Mouse (Mus musculus) limb, embryonic 15.5 days (tissue): ENCODE results near the gene Dcpp2. TPM values are rescaled to one million over a fixed set of nuclear protein-coding genes. Genes with fewer than 3 reads are reported as not detected.
"Not testable (repeated sequence)": the region's sequence is repeated elsewhere in the genome, so short reads cannot be mapped to it uniquely, and the experiment has no call there.

Source experiments
- ATAC-seq: fragments of 200-750 bp; cut with Nextera tagmentation; 2 replicates; pipeline ENCODE4 v1.8.0; 2017; ENCODE audit warnings: low read depth, moderate TSS enrichment; ENCODE audit not compliant: insufficient number of reproducible peaks, low FRiP score, low TSS enrichment
- H3K27ac ChIP-seq: fragments of 300-500 bp; sonication (generic); 2 replicates; pipeline ENCODE4 v1.5.1; 2015; ENCODE audit warnings: moderate library complexity, mild to moderate bottlenecking, inconsistent platforms
- H3K27me3 ChIP-seq: fragments of 300-500 bp; sonication (generic); 2 replicates; pipeline ENCODE4 v1.6.1; 2015; ENCODE audit warnings: inconsistent platforms
- H3K36me3 ChIP-seq: fragments of 300-500 bp; sonication (generic); 2 replicates; pipeline ENCODE4 v1.6.1; 2015; ENCODE audit warnings: inconsistent platforms
- H3K4me1 ChIP-seq: fragments of 300-500 bp; sonication (generic); 2 replicates; pipeline ENCODE4 v1.6.1; 2015; ENCODE audit warnings: inconsistent platforms
- H3K4me2 ChIP-seq: fragments of 300-500 bp; sonication (generic); 2 replicates; pipeline ENCODE4 v1.6.1; 2015; ENCODE audit warnings: mild to moderate bottlenecking, inconsistent platforms
- H3K4me3 ChIP-seq: fragments of 300-500 bp; sonication (generic); 2 replicates; pipeline ENCODE4 v1.5.1; 2015; ENCODE audit warnings: mild to moderate bottlenecking, inconsistent platforms
- H3K9ac ChIP-seq: fragments of 300-500 bp; sonication (generic); 2 replicates; pipeline ENCODE4 v1.6.1; 2015; ENCODE audit warnings: inconsistent platforms
- H3K9me3 ChIP-seq: fragments of 300-500 bp; sonication (generic); 2 replicates; pipeline ENCODE4 v1.6.1; 2016; ENCODE audit warnings: inconsistent platforms
- WGBS: fragments of 180-500 bp; shearing (Covaris S2); methylation state at CpG from one replicate; pipeline ENCODE4 v1.1.7; 2015; 5-methylcytosine and 5-hydroxymethylcytosine counted together
- polyA plus RNA-seq: library from polyadenylated mRNA; unstranded; fragments of >200 nt; fragmentation: Nextera tagmentation; extraction: Ambion mirVana; gene quantifications from 2 replicates; pipeline ENCODE4 v1.2.1, GENCODE M21; 2015

Gene Dcpp2
- polyA plus RNA-seq, 1 experiment from 2014 or later, result not detected

- ATAC-seq, result no peak
- no peaks in the 10 kb centered on the region for H3K9me3 ChIP-seq
Measured at GRCm38 (mm10) chr17:23857913-23858312, 22.8 kb upstream of the Dcpp2 start.

GRCm38 (mm10) chr17:23862926-23863325, 17.8 kb upstream of the Dcpp2 start:
- 84% methylated on average over 4 of the region's 4 CpGs for WGBS
- no peaks in the 10 kb centered on the region for H3K27me3 ChIP-seq
- H3K36me3 ChIP-seq, result no peaks in the 10 kb centered on the region
- H3K27ac ChIP-seq, result no peak overlapping the region
- H3K4me3 ChIP-seq, result no peak overlapping the region
- no peak overlapping the region for H3K9ac ChIP-seq
- no peak overlapping the region for H3K4me2 ChIP-seq
- no peak for ATAC-seq
- no peaks in the 10 kb centered on the region for H3K9me3 ChIP-seq
- no peaks in the 10 kb centered on the region for H3K4me1 ChIP-seq

More at GRCm38 (mm10) chr17:23857913-23858312, 22.8 kb upstream of the Dcpp2 start:
- Histone ChIP-seq H3K27ac (no peak overlapping the region), H3K9ac (no peak overlapping the region), H3K4me2 (no peak overlapping the region), H3K4me1 (no peaks in the 10 kb centered on the region), H3K27me3 (no peaks in the 10 kb centered on the region), H3K36me3 (no peaks in the 10 kb centered on the region), H3K4me3 (no peak overlapping the region)
- WGBS, result 66% methylated on average over 2 of the region's 2 CpGs

GRCm38 (mm10) chr17:23867756-23868155, 12.9 kb upstream of the Dcpp2 start, which contains the start of gene Prss21:
TSS of gene Prss21 (plus strand) at chr17:23868056.
- no peaks in the 10 kb centered on the region for H3K36me3 ChIP-seq
- no peaks in the 10 kb centered on the region for H3K27me3 ChIP-seq
- H3K9ac ChIP-seq, result no peak within 1 kb of the TSS
- no peak within 1 kb of the TSS for H3K27ac ChIP-seq
- WGBS, result 87% methylated on average over 15 of the region's 15 CpGs
- ATAC-seq, result no peak
- no peaks in the 10 kb centered on the region for H3K9me3 ChIP-seq
- no peak within 1 kb of the TSS for H3K4me2 ChIP-seq
- no peak within 1 kb of the TSS for H3K4me3 ChIP-seq
- H3K4me1 ChIP-seq, result no peaks in the 10 kb centered on the region

- Histone ChIP-seq H3K4me1 (no peaks in the 10 kb centered on the region), H3K4me3 (no peak overlapping the region), H3K9me3 (no peaks in the 10 kb centered on the region), H3K36me3 (no peaks in the 10 kb centered on the region), H3K9ac (no peak overlapping the region), H3K27ac (no peak overlapping the region), H3K4me2 (no peak overlapping the region), H3K27me3 (no peaks in the 10 kb centered on the region)
- no peak for ATAC-seq
- 87% methylated on average over 11 of the region's 11 CpGs for WGBS
Measured at GRCm38 (mm10) chr17:23868513-23868912, 12.2 kb upstream of the Dcpp2 start.

GRCm38 (mm10) chr17:23873884-23874856, 6.5 kb upstream of the Dcpp2 start:
- Histone ChIP-seq H3K9ac (no peak overlapping the region), H3K9me3 (no peaks in the 10 kb centered on the region), H3K36me3 (no peaks in the 10 kb centered on the region), H3K27ac (no peak overlapping the region), H3K4me3 (no peak overlapping the region), H3K27me3 (no peaks in the 10 kb centered on the region), H3K4me2 (no peak overlapping the region), H3K4me1 (0 out of 2 replicates have a peak, but pooled peaks cover 4% of the 10 kb centered on the region)
- WGBS, result 43% methylated on average over 8 of the region's 8 CpGs
- no peak for ATAC-seq

GRCm38 (mm10) chr17:23876741-23877140, 3.9 kb upstream of the Dcpp2 start:
- 0 out of 2 replicates have a peak, but pooled peaks have one; percentile 44 for ATAC-seq
- 59% methylated on average over 3 of the region's 3 CpGs for WGBS

GRCm38 (mm10) chr17:23877166-23877565, 3.5 kb upstream of the Dcpp2 start:
- Histone ChIP-seq H3K27me3 (no peaks in the 10 kb centered on the region), H3K4me3 (no peak overlapping the region), H3K9me3 (no peaks in the 10 kb centered on the region), H3K36me3 (no peaks in the 10 kb centered on the region), H3K4me1 (0 out of 2 replicates have a peak, but pooled peaks cover 4% of the 10 kb centered on the region), H3K27ac (peak overlapping the region; percentile 27; the same call in 1 of the 2 replicates), H3K4me2 (no peak overlapping the region), H3K9ac (no peak overlapping the region)
- 0 out of 2 replicates have a peak, but pooled peaks have one; percentile 3 for ATAC-seq
- WGBS, result 73% methylated on average over 2 of the region's 2 CpGs

More at GRCm38 (mm10) chr17:23876741-23877140, 3.9 kb upstream of the Dcpp2 start:
- H3K4me1 ChIP-seq, result 0 out of 2 replicates have a peak, but pooled peaks cover 4% of the 10 kb centered on the region
- H3K36me3 ChIP-seq, result no peaks in the 10 kb centered on the region
- H3K9ac ChIP-seq, result no peak overlapping the region
- H3K4me3 ChIP-seq, result no peak overlapping the region
- H3K27ac ChIP-seq, result peak overlapping the region; percentile 27; the same call in 1 of the 2 replicates
- no peak overlapping the region for H3K4me2 ChIP-seq
- H3K27me3 ChIP-seq, result no peaks in the 10 kb centered on the region
- no peaks in the 10 kb centered on the region for H3K9me3 ChIP-seq

- not testable (repeated sequence) for ATAC-seq, H3K9me3 ChIP-seq, H3K9ac ChIP-seq, H3K4me3 ChIP-seq, H3K27me3 ChIP-seq, H3K36me3 ChIP-seq, H3K4me1 ChIP-seq, H3K27ac ChIP-seq, H3K4me2 ChIP-seq
- 71% methylated on average over 4 of the region's 4 CpGs for WGBS
Measured at GRCm38 (mm10) chr17:23917158-23917557, 36.5 kb downstream of the Dcpp2 start, which contains the start of gene Dcpp3. TSS of gene Dcpp3 (plus strand) at chr17:23917458.

- no peaks in the 10 kb centered on the region for H3K9me3 ChIP-seq
- H3K36me3 ChIP-seq, result no peaks in the 10 kb centered on the region
- peak overlapping the region; percentile 62 for H3K4me3 ChIP-seq
- peak overlapping the region; percentile 86 for H3K4me2 ChIP-seq
- H3K9ac ChIP-seq, result peak overlapping the region; percentile 44; the same call in 1 of the 2 replicates
- H3K27me3 ChIP-seq, result no peaks in the 10 kb centered on the region
- WGBS, result under 1% methylated on average over 29 of the region's 29 CpGs
- H3K4me1 ChIP-seq, result peaks cover 12% of the 10 kb centered on the region
- ATAC-seq, result peak; percentile 93
- H3K27ac ChIP-seq, result peak overlapping the region; percentile 94
Measured at GRCm38 (mm10) chr17:23924531-23925007, 43.9 kb downstream of the Dcpp2 start.

GRCm38 (mm10) chr17:23925090-23925493, 44.4 kb downstream of the Dcpp2 start:
- Histone ChIP-seq H3K9me3 (no peaks in the 10 kb centered on the region), H3K27ac (peak overlapping the region; percentile 94), H3K4me2 (peak overlapping the region; percentile 86), H3K4me3 (peak overlapping the region; percentile 62), H3K36me3 (no peaks in the 10 kb centered on the region), H3K9ac (peak overlapping the region; percentile 44), H3K27me3 (no peaks in the 10 kb centered on the region), H3K4me1 (peaks cover 12% of the 10 kb centered on the region)
- whole genome bisulfite sequencing, result under 1% methylated on average over 14 of the region's 14 CpGs
- peak; percentile 75 for ATAC-seq

- H3K36me3 ChIP-seq, result no peaks in the 10 kb centered on the region
- H3K9me3 ChIP-seq, result no peaks in the 10 kb centered on the region
- no peak for ATAC-seq
- H3K27ac ChIP-seq, result no peak overlapping the region
- H3K4me1 ChIP-seq, result no peaks in the 10 kb centered on the region
- no peaks in the 10 kb centered on the region for H3K27me3 ChIP-seq
- no peak overlapping the region for H3K4me3 ChIP-seq
- H3K4me2 ChIP-seq, result no peak overlapping the region
- 79% methylated on average over 5 of the region's 5 CpGs for WGBS
- no peak overlapping the region for H3K9ac ChIP-seq
Measured at GRCm38 (mm10) chr17:23931157-23931556, 50.5 kb downstream of the Dcpp2 start.

GRCm38 (mm10) chr17:23941372-23941771, 60.7 kb downstream of the Dcpp2 start, which contains the start of gene Sbp:
TSS of gene Sbp (plus strand) at chr17:23941672.
- H3K4me1 ChIP-seq, result no peaks in the 10 kb centered on the region
- no peak within 1 kb of the TSS for H3K9ac ChIP-seq
- ATAC-seq, result no peak
- no peak within 1 kb of the TSS for H3K4me2 ChIP-seq
- no peaks in the 10 kb centered on the region for H3K36me3 ChIP-seq
- H3K4me3 ChIP-seq, result no peak within 1 kb of the TSS
- no peak within 1 kb of the TSS for H3K27ac ChIP-seq
- no peaks in the 10 kb centered on the region for H3K9me3 ChIP-seq
- no peaks in the 10 kb centered on the region for H3K27me3 ChIP-seq
